Mouse (Mus musculus): ENCODE measurements around the gene Bzw2.

DNA sequence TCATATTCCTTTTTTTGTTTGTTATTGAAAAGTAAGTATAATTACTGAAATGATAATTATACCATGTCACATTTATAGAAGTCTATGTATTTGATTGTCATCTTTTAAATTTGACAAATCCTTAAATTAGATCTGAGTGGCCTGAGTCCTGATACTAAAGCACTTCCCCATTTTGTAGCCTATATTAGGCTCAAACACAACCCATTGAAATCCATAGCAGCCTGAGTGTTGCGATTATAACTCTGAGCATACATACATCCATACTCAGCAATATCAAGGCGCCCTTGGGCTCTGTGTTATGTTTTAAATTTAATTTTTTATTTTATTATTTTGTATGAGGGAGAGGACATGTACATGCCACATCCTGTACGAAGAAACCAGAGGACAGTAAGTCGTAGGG lies 87.6 kb downstream of the Bzw2 start:
- TF ChIP-seq CTCF (IDR thresholded peaks at IDR 0.05) (no peak), EP300 (IDR thresholded peaks at IDR 0.05) (no peak)
